Mouse (Mus musculus) neural tube, embryonic 11.5 days (tissue): ENCODE results near the gene Adk. TPM values are rescaled to one million over a fixed set of nuclear protein-coding genes. Genes with fewer than 3 reads are reported as not detected.

ENCODE experiments used
- ATAC-seq: fragments of 200-750 bp; cut with Nextera tagmentation; 2 replicates; pipeline ENCODE4 v1.8.0; 2017; ENCODE audit warnings: moderate number of reproducible peaks, mild to moderate bottlenecking, moderate TSS enrichment, moderate library complexity; ENCODE audit not compliant: insufficient read depth, low FRiP score, low TSS enrichment
- DNase-seq: peaks from one replicate; pipeline ENCODE4 v3.0.0-alpha.2; 2015; ENCODE audit warnings: low spot score
- H3K27ac ChIP-seq: fragments of 300-500 bp; sonication (generic); 2 replicates; pipeline ENCODE4 v1.5.1; 2014; ENCODE audit warnings: low read depth, mild to moderate bottlenecking, low read length
- H3K27me3 ChIP-seq: fragments of 300-500 bp; sonication (generic); 2 replicates; pipeline ENCODE4 v1.6.1; 2014; ENCODE audit warnings: mild to moderate bottlenecking, low read length, mixed read lengths; ENCODE audit not compliant: control insufficient read depth, insufficient read depth
- H3K36me3 ChIP-seq: fragments of 300-500 bp; sonication (generic); 2 replicates; pipeline ENCODE4 v1.6.1; 2014; ENCODE audit warnings: mild to moderate bottlenecking, low read length, moderate library complexity, mixed read lengths; ENCODE audit not compliant: control insufficient read depth, insufficient read depth
- H3K4me1 ChIP-seq: fragments of 300-500 bp; sonication (generic); 2 replicates; pipeline ENCODE4 v1.6.1; 2014; ENCODE audit warnings: low read length, mixed read lengths; ENCODE audit not compliant: control insufficient read depth, insufficient read depth
- H3K4me2 ChIP-seq: fragments of 300-500 bp; sonication (generic); 2 replicates; pipeline ENCODE4 v1.6.1; 2014; ENCODE audit warnings: low read depth, mild to moderate bottlenecking, moderate library complexity
- H3K4me3 ChIP-seq: fragments of 300-500 bp; sonication (generic); 2 replicates; pipeline ENCODE4 v1.5.1; 2014; ENCODE audit warnings: low read depth, low read length
- H3K9ac ChIP-seq: fragments of 300-500 bp; sonication (generic); 2 replicates; pipeline ENCODE4 v1.6.1; 2014; ENCODE audit warnings: mild to moderate bottlenecking, low read length
- H3K9me3 ChIP-seq: fragments of 300-500 bp; sonication (generic); 2 replicates; pipeline ENCODE4 v1.6.1; 2016; ENCODE audit warnings: low read length; ENCODE audit not compliant: control insufficient read depth
- WGBS: fragments of 180-500 bp; shearing (Covaris S2); extraction: QIAGEN DNeasy Blood & Tissue Kit; methylation state at CpG from one replicate; pipeline ENCODE4 v1.1.7; 2014; 5-methylcytosine and 5-hydroxymethylcytosine counted together
- polyA plus RNA-seq: library from polyadenylated mRNA; unstranded; fragments of >200 nt; fragmentation: Nextera tagmentation; extraction: Ambion mirVana; gene quantifications from 2 replicates; pipeline ENCODE4 v1.2.1, GENCODE M21; 2014

The Adk gene
- polyA plus RNA-seq, 1 experiment from 2014 or later, result 106 TPM

GRCm38 (mm10) chr14:21222206-21222605, 169.8 kb downstream of the Adk start:
- H3K4me1 ChIP-seq, result no peaks in the 10 kb centered on the region
- no peak overlapping the region for H3K9ac ChIP-seq
- no peak overlapping the region for H3K27ac ChIP-seq
- H3K4me2 ChIP-seq, result no peak overlapping the region
- no peaks in the 10 kb centered on the region for H3K27me3 ChIP-seq
- H3K9me3 ChIP-seq, result no peaks in the 10 kb centered on the region
- no peaks in the 10 kb centered on the region for H3K36me3 ChIP-seq
- 77% methylated on average over 3 of the region's 3 CpGs for WGBS
- H3K4me3 ChIP-seq, result no peak overlapping the region
- ATAC-seq (no peak), DNase-seq (no peak)

GRCm38 (mm10) chr14:21223456-21223855, 171.1 kb downstream of the Adk start:
- Histone ChIP-seq H3K4me1 (no peaks in the 10 kb centered on the region), H3K4me2 (no peak overlapping the region), H3K27me3 (no peaks in the 10 kb centered on the region), H3K9me3 (no peaks in the 10 kb centered on the region), H3K27ac (no peak overlapping the region), H3K4me3 (no peak overlapping the region), H3K9ac (no peak overlapping the region), H3K36me3 (no peaks in the 10 kb centered on the region)
- DNase-seq, result no peak
- 73% methylated on average over 6 of the region's 6 CpGs for WGBS
- ATAC-seq, result no peak

GRCm38 (mm10) chr14:21223971-21224635, 171.7 kb downstream of the Adk start:
- no peaks in the 10 kb centered on the region for H3K9me3 ChIP-seq
- DNase-seq, result no peak
- WGBS, result 87% methylated on average over 3 of the region's 3 CpGs
- H3K4me2 ChIP-seq, result no peak overlapping the region
- H3K9ac ChIP-seq, result no peak overlapping the region
- H3K27me3 ChIP-seq, result no peaks in the 10 kb centered on the region
- no peak overlapping the region for H3K27ac ChIP-seq
- no peaks in the 10 kb centered on the region for H3K4me1 ChIP-seq
- H3K4me3 ChIP-seq, result no peak overlapping the region
- ATAC-seq, result no peak
- no peaks in the 10 kb centered on the region for H3K36me3 ChIP-seq

- DNase-seq (no peak), ATAC-seq (no peak)
- H3K4me1 ChIP-seq, result no peaks in the 10 kb centered on the region
- no peaks in the 10 kb centered on the region for H3K9me3 ChIP-seq
- H3K4me3 ChIP-seq, result no peak overlapping the region
- H3K4me2 ChIP-seq, result no peak overlapping the region
- 98% methylated on average over 2 of the region's 2 CpGs for WGBS
- no peaks in the 10 kb centered on the region for H3K27me3 ChIP-seq
- H3K36me3 ChIP-seq, result no peaks in the 10 kb centered on the region
- no peak overlapping the region for H3K9ac ChIP-seq
- H3K27ac ChIP-seq, result no peak overlapping the region
These were observed 184.7 kb downstream of the Adk start for GRCm38 (mm10) chr14:21237051-21237450.

- no peaks in the 10 kb centered on the region for H3K36me3 ChIP-seq
- no peak overlapping the region for H3K4me2 ChIP-seq
- no peaks in the 10 kb centered on the region for H3K9me3 ChIP-seq
- no peaks in the 10 kb centered on the region for H3K27me3 ChIP-seq
- DNase-seq (no peak), ATAC-seq (no peak)
- no peak overlapping the region for H3K9ac ChIP-seq
- WGBS, result 94% methylated on average over 5 of the region's 5 CpGs
- no peak overlapping the region for H3K4me3 ChIP-seq
- no peaks in the 10 kb centered on the region for H3K4me1 ChIP-seq
- no peak overlapping the region for H3K27ac ChIP-seq
These were observed 188.7 kb downstream of the Adk start for GRCm38 (mm10) chr14:21241105-21241504.

- no peak overlapping the region for H3K9ac ChIP-seq
- WGBS, result 44% methylated on average over 5 of the region's 5 CpGs
- DNase-seq, result no peak
These were observed 199.0 kb downstream of the Adk start for GRCm38 (mm10) chr14:21251386-21251785.

GRCm38 (mm10) chr14:21252326-21252886, 200.0 kb downstream of the Adk start:
- H3K4me1 ChIP-seq, result peaks cover 4% of the 10 kb centered on the region; the same call in 1 of the 2 replicates
- H3K4me2 ChIP-seq, result peak overlapping the region; percentile 25
- ATAC-seq (peak; percentile 89), DNase-seq (peak; percentile 67)
- H3K36me3 ChIP-seq, result no peaks in the 10 kb centered on the region
- peak overlapping the region; percentile 89 for H3K27ac ChIP-seq
- 6% methylated on average over 7 of the region's 7 CpGs for WGBS
- no peaks in the 10 kb centered on the region for H3K27me3 ChIP-seq
- H3K9ac ChIP-seq, result no peak overlapping the region
- H3K9me3 ChIP-seq, result no peaks in the 10 kb centered on the region
- no peak overlapping the region for H3K4me3 ChIP-seq

More at GRCm38 (mm10) chr14:21251386-21251785, 199.0 kb downstream of the Adk start:
- Histone ChIP-seq H3K4me3 (no peak overlapping the region), H3K4me1 (peaks cover 4% of the 10 kb centered on the region; the same call in 1 of the 2 replicates), H3K36me3 (no peaks in the 10 kb centered on the region), H3K27ac (no peak overlapping the region; the same call in 1 of the 2 replicates), H3K27me3 (no peaks in the 10 kb centered on the region), H3K4me2 (no peak overlapping the region), H3K9me3 (no peaks in the 10 kb centered on the region)
- ATAC-seq, result peak; percentile 21; the same call in 1 of the 2 replicates

GRCm38 (mm10) chr14:21253321-21253992, 201.1 kb downstream of the Adk start:
- WGBS, result 29% methylated on average over 5 of the region's 5 CpGs
- peak; percentile 32; the same call in 1 of the 2 replicates for ATAC-seq
- Histone ChIP-seq H3K36me3 (no peaks in the 10 kb centered on the region), H3K4me1 (peaks cover 4% of the 10 kb centered on the region; the same call in 1 of the 2 replicates), H3K9ac (no peak overlapping the region), H3K4me2 (no peak overlapping the region), H3K27me3 (no peaks in the 10 kb centered on the region), H3K9me3 (no peaks in the 10 kb centered on the region), H3K27ac (peak overlapping the region; percentile 47), H3K4me3 (no peak overlapping the region)
- peak; percentile 49 for DNase-seq
